ENCODE assay signal across 8 mouse cellular contexts in the genomic region with DNA sequence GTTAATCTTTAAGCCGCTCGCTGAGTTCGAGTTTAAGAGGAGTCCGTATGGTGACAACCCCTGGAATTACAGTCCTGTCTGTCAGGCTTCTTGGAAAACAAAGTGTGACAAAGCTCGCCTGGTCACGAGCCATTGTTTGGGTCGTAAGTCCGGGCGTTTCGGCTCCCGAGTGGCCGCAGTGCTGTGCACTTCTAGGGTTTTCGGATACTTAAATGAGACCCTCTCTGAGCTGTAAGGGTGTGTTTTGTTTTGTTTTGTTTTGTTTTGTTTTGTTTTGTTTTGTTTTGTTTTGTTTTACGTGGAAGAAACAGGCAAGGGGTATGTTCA. TPM values are rescaled to one million over a fixed set of nuclear protein-coding genes. Genes with fewer than 3 reads are reported as not detected.
DNase-seq lines count a peak whose midpoint lies in the region; ATAC-seq and TF ChIP-seq lines count a peak whose summit lies in the region.

No protein-coding gene starts in this region.

- peak overlapping the region; percentile 75 for H3K27ac ChIP-seq in left cerebral cortex, adult 2 months
- peak overlapping the region; percentile 97 for H3K27ac ChIP-seq in forebrain, embryonic 10.5 days
- H3K27ac ChIP-seq in limb, embryonic 10.5 days = peak overlapping the region; percentile 99
- peak overlapping the region; percentile 78 for H3K27ac ChIP-seq in neural tube, embryonic 13.5 days (replicated peaks)

- peak overlapping the region; percentile 82 for H3K4me2 ChIP-seq in neural tube, embryonic 13.5 days

- H3K36me3 ChIP-seq in forebrain, embryonic 10.5 days (replicated peaks) = no peaks in the 10 kb centered on the region
- no peaks in the 10 kb centered on the region for H3K36me3 ChIP-seq in limb, embryonic 10.5 days
- H3K36me3 ChIP-seq in neural tube, embryonic 13.5 days = no peaks in the 10 kb centered on the region

- no peak for TF ChIP-seq CTCF in left cerebral cortex, adult 2 months (IDR thresholded peaks at IDR 0.05)

- ATAC-seq in neural tube, embryonic 13.5 days (ENCODE audit: low read depth) = peak; percentile 54; the same call in 1 of the 2 replicates
- ATAC-seq in megakaryocyte-erythroid progenitor cell, adult 5-6 weeks (replicated peaks; ENCODE audit: low FRiP score, low TSS enrichment, poor library complexity, severe bottlenecking) = no peak

- peaks cover 43% of the 10 kb centered on the region for H3K27me3 ChIP-seq in forebrain, embryonic 10.5 days (ENCODE audit: poor library complexity, severe bottlenecking)
- H3K27me3 ChIP-seq in limb, embryonic 10.5 days (ENCODE audit: low read depth, poor library complexity, severe bottlenecking) = no peaks in the 10 kb centered on the region
- H3K27me3 ChIP-seq in neural tube, embryonic 13.5 days = peaks cover 30% of the 10 kb centered on the region

- H3K9me3 ChIP-seq in forebrain, embryonic 10.5 days = no peaks in the 10 kb centered on the region
- no peaks in the 10 kb centered on the region for H3K9me3 ChIP-seq in limb, embryonic 10.5 days (replicated peaks)
- no peaks in the 10 kb centered on the region for H3K9me3 ChIP-seq in neural tube, embryonic 13.5 days

- WGBS in forebrain, embryonic 10.5 days = under 1% methylated on average over 14 of the region's 14 CpGs
- under 1% methylated on average over 14 of the region's 14 CpGs for WGBS in limb, embryonic 10.5 days
- WGBS in neural tube, embryonic 13.5 days = under 1% methylated on average over 14 of the region's 14 CpGs

- peak overlapping the region; percentile 63 for H3K9ac ChIP-seq in neural tube, embryonic 13.5 days

- no peak for DNase-seq in left cerebral cortex, adult 2 months (ENCODE audit: extremely low spot score in 1 of 2, low spot score in 2 of 2)
- DNase-seq in left cerebral cortex, postnatal 14 days (ENCODE audit: low spot score in 2 of 2) = no peak
- no peak for DNase-seq in forebrain, embryonic 10.5 days (ENCODE audit: extremely low spot score, low spot score)
- no peak for DNase-seq in limb, embryonic 10.5 days (ENCODE audit: low spot score)
- DNase-seq in layer of hippocampus, postnatal 25 days (ENCODE audit: extremely low spot score in 1 of 2, low spot score in 1 of 2) = no peak
- DNase-seq in urinary bladder, adult 18-20 months (ENCODE audit: low spot score in 2 of 2) = no peak

- H3K4me1 ChIP-seq in forebrain, embryonic 10.5 days = peaks cover 59% of the 10 kb centered on the region
- peaks cover 52% of the 10 kb centered on the region for H3K4me1 ChIP-seq in limb, embryonic 10.5 days
- H3K4me1 ChIP-seq in neural tube, embryonic 13.5 days (replicated peaks) = peaks cover 21% of the 10 kb centered on the region

- intact Hi-C loops in left cerebral cortex, adult 2 months (cut with DNase I) = loop anchor here (5.0 kb wide), 1 partner anchor 41 kb away; no protein-coding TSS in a partner anchor
- intact Hi-C loops in left cerebral cortex, postnatal 14 days (cut with DNase I) = loop anchor here (5.0 kb wide), 1 partner anchor 84 kb away; no protein-coding TSS in a partner anchor

- peak overlapping the region; percentile 47 for H3K4me3 ChIP-seq in left cerebral cortex, adult 2 months
- peak overlapping the region; percentile 75 for H3K4me3 ChIP-seq in forebrain, embryonic 10.5 days
- H3K4me3 ChIP-seq in limb, embryonic 10.5 days = peak overlapping the region; percentile 73
- peak overlapping the region; percentile 55 for H3K4me3 ChIP-seq in neural tube, embryonic 13.5 days

RNA-seq across cellular contexts. Expression of gene Sash1, which starts 0.6 kb away (rescaled TPM):
- 10 to 100 TPM; 46.9 to 55.4 TPM for total RNA-seq in left cerebral cortex, adult 2 months (2021)
- total RNA-seq in left cerebral cortex, postnatal 14 days (2021) = 10 to 100 TPM; 60.0 to 64.3 TPM
- polyA plus RNA-seq in forebrain, embryonic 10.5 days (2016; fragmentation: Nextera tagmentation; extraction: Ambion mirVana) = 2.6 and 2.8 TPM in 2 replicates
- polyA plus RNA-seq in limb, embryonic 10.5 days (2016; fragmentation: Nextera tagmentation; extraction: Ambion mirVana) = 4.3 and 4.7 TPM in 2 replicates
- 2.9 and 4.4 TPM in 2 replicates for polyA plus RNA-seq in neural tube, embryonic 13.5 days (2015; fragmentation: Nextera tagmentation; extraction: Ambion mirVana)
- 10 to 100 TPM; 76.8 to 79.4 TPM for total RNA-seq in layer of hippocampus, postnatal 25 days (2021)
- 0.84 and 1.7 TPM in 2 replicates for total RNA-seq in megakaryocyte-erythroid progenitor cell, adult 5-6 weeks (2014; fragmentation: Nextera tagmentation)
- 0.23 and 0.61 TPM in 2 replicates for total RNA-seq in megakaryocyte-erythroid progenitor cell, adult 5-6 weeks (2017)

Comparison
In these comparisons a context has a peak if more than half of its experiments do, and no peak if none do; other contexts are left out.
1. RNA of gene Sash1, which starts 0.6 kb away (total RNA-seq): 76.8 to 79.4 TPM in layer of hippocampus, postnatal 25 days, 60.0 to 64.3 TPM in left cerebral cortex, postnatal 14 days and 46.9 to 55.4 TPM in left cerebral cortex, adult 2 months; 0.23 to 1.7 TPM in megakaryocyte-erythroid progenitor cell, adult 5-6 weeks; every median in the first group is over 10 times any median in the second.
2. Peak in every context shown above with its lines, with median percentiles within 50 percentile points of each other: H3K27ac ChIP-seq and H3K4me3 ChIP-seq.